Mouse (Mus musculus): ENCODE measurements around the gene Amz1. TPM values are rescaled to one million over a fixed set of nuclear protein-coding genes. Genes with fewer than 3 reads are reported as not detected.

Gene Amz1
- polyA plus RNA-seq, 1 experiment from 2014 or later: 1.1 TPM

DNA sequence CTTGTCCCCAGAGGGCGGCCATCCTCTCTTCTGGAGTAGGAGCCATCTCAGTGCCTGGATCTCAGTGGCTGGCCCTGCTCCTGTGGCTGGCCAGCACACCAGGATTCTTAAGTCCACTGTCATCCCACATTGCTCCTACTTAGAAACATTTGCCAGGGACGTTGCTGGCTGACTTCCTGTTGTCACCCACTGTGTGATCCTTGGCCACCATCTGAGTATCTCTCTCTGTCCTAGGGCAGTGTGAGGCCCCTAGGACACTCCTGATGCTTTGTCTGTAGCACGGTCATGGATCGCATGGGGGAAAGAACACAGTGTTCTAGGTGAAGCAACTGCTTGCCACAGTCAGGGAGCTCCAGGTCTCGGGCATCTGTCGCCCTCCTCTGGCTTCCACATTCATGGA, 13.6 kb upstream of the Amz1 start:
- 84% methylated on average over 6 of the region's 6 CpGs for WGBS
- no peaks in the 10 kb centered on the region for H3K27me3 ChIP-seq (ENCODE audit: control insufficient read depth, insufficient read depth, low read length)
- H3K4me1 ChIP-seq (ENCODE audit: control insufficient read depth, insufficient read depth, low read length): peaks cover 9% of the 10 kb centered on the region
- H3K36me3 ChIP-seq (ENCODE audit: control insufficient read depth, insufficient read depth): peaks cover 44% of the 10 kb centered on the region
- no peak overlapping the region for H3K27ac ChIP-seq (ENCODE audit: low read length)
- no peak overlapping the region for H3K9ac ChIP-seq (ENCODE audit: low read length)
- no peaks in the 10 kb centered on the region for H3K9me3 ChIP-seq (replicated peaks; ENCODE audit: control insufficient read depth, low read length)
- ATAC-seq (replicated peaks; ENCODE audit: extremely low read depth, insufficient read depth, low FRiP score): no peak
- no peak overlapping the region for H3K4me2 ChIP-seq (ENCODE audit: low read depth, low read length)
- no peak overlapping the region for H3K4me3 ChIP-seq (ENCODE audit: low read length)

- Histone ChIP-seq H3K4me2 (ENCODE audit: low read depth, low read length) (no peak overlapping the region), H3K4me3 (ENCODE audit: low read length) (no peak overlapping the region), H3K27ac (ENCODE audit: low read length) (no peak overlapping the region), H3K9ac (ENCODE audit: low read length) (no peak overlapping the region), H3K4me1 (ENCODE audit: control insufficient read depth, insufficient read depth, low read length) (peaks cover 3% of the 10 kb centered on the region; the same call in 1 of the 2 replicates), H3K36me3 (ENCODE audit: control insufficient read depth, insufficient read depth) (peaks cover 44% of the 10 kb centered on the region), H3K9me3 (replicated peaks; ENCODE audit: control insufficient read depth, low read length) (no peaks in the 10 kb centered on the region), H3K27me3 (ENCODE audit: control insufficient read depth, insufficient read depth, low read length) (no peaks in the 10 kb centered on the region)
- ATAC-seq (replicated peaks; ENCODE audit: extremely low read depth, insufficient read depth, low FRiP score): no peak
- 76% methylated on average over 5 of the region's 5 CpGs for WGBS
Measured at GRCm38 (mm10) chr5:140711040-140711439, 12.9 kb upstream of the Amz1 start.

GRCm38 (mm10) chr5:140720773-140721172, 3.2 kb upstream of the Amz1 start:
- Histone ChIP-seq H3K4me2 (ENCODE audit: low read depth, low read length) (no peak overlapping the region), H3K27me3 (ENCODE audit: control insufficient read depth, insufficient read depth, low read length) (no peaks in the 10 kb centered on the region), H3K9me3 (replicated peaks; ENCODE audit: control insufficient read depth, low read length) (peaks cover 6% of the 10 kb centered on the region; the same call in 1 of the 2 replicates), H3K36me3 (ENCODE audit: control insufficient read depth, insufficient read depth) (peaks cover 25% of the 10 kb centered on the region), H3K4me3 (ENCODE audit: low read length) (no peak overlapping the region), H3K4me1 (ENCODE audit: control insufficient read depth, insufficient read depth, low read length) (no peaks in the 10 kb centered on the region), H3K27ac (ENCODE audit: low read length) (no peak overlapping the region), H3K9ac (ENCODE audit: low read length) (no peak overlapping the region)
- WGBS: 74% methylated on average over 7 of the region's 7 CpGs
- ATAC-seq (replicated peaks; ENCODE audit: extremely low read depth, insufficient read depth, low FRiP score): no peak

DNA sequence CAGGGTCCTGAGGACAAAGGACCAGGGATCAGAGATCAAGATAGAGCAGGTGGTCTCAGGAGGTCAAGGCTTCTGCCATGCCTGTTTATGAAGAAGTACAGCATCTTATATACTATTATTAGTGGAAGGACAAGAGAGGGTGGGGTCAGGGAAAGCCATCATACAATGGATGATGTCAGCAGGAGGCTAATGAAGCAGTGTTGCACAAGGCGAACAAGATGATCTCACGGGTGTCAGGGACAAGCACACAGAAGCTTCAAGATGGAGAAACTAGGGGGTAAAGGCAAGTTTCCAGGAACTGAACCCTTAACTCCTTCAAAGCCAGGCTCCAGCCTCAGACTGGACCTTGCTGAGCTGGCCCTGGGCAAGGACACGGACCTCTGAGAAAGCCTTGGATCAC, 1.8 kb upstream of the Amz1 start:
- H3K9ac ChIP-seq (ENCODE audit: low read length): no peak overlapping the region
- no peak overlapping the region for H3K4me2 ChIP-seq (ENCODE audit: low read depth, low read length)
- peaks cover 6% of the 10 kb centered on the region; the same call in 1 of the 2 replicates for H3K9me3 ChIP-seq (replicated peaks; ENCODE audit: control insufficient read depth, low read length)
- H3K4me3 ChIP-seq (ENCODE audit: low read length): no peak overlapping the region
- no peak for ATAC-seq (replicated peaks; ENCODE audit: extremely low read depth, insufficient read depth, low FRiP score)
- H3K36me3 ChIP-seq (ENCODE audit: control insufficient read depth, insufficient read depth): peaks cover 23% of the 10 kb centered on the region
- H3K27ac ChIP-seq (ENCODE audit: low read length): no peak overlapping the region
- no peaks in the 10 kb centered on the region for H3K4me1 ChIP-seq (ENCODE audit: control insufficient read depth, insufficient read depth, low read length)
- 72% methylated on average over 3 of the region's 3 CpGs for WGBS
- H3K27me3 ChIP-seq (ENCODE audit: control insufficient read depth, insufficient read depth, low read length): no peaks in the 10 kb centered on the region

- 75% methylated on average over 7 of the region's 7 CpGs for WGBS
- H3K9ac ChIP-seq (ENCODE audit: low read length): no peak overlapping the region
- no peak overlapping the region for H3K4me3 ChIP-seq (ENCODE audit: low read length)
- no peaks in the 10 kb centered on the region for H3K27me3 ChIP-seq (ENCODE audit: control insufficient read depth, insufficient read depth, low read length)
- no peak overlapping the region for H3K27ac ChIP-seq (ENCODE audit: low read length)
- no peak for ATAC-seq (replicated peaks; ENCODE audit: extremely low read depth, insufficient read depth, low FRiP score)
- H3K9me3 ChIP-seq (replicated peaks; ENCODE audit: control insufficient read depth, low read length): no peaks in the 10 kb centered on the region
- no peaks in the 10 kb centered on the region for H3K36me3 ChIP-seq (ENCODE audit: control insufficient read depth, insufficient read depth)
- H3K4me1 ChIP-seq (ENCODE audit: control insufficient read depth, insufficient read depth, low read length): no peaks in the 10 kb centered on the region
- H3K4me2 ChIP-seq (ENCODE audit: low read depth, low read length): no peak overlapping the region
Measured at GRCm38 (mm10) chr5:140726062-140726839, 2.3 kb downstream of the Amz1 start.

DNA sequence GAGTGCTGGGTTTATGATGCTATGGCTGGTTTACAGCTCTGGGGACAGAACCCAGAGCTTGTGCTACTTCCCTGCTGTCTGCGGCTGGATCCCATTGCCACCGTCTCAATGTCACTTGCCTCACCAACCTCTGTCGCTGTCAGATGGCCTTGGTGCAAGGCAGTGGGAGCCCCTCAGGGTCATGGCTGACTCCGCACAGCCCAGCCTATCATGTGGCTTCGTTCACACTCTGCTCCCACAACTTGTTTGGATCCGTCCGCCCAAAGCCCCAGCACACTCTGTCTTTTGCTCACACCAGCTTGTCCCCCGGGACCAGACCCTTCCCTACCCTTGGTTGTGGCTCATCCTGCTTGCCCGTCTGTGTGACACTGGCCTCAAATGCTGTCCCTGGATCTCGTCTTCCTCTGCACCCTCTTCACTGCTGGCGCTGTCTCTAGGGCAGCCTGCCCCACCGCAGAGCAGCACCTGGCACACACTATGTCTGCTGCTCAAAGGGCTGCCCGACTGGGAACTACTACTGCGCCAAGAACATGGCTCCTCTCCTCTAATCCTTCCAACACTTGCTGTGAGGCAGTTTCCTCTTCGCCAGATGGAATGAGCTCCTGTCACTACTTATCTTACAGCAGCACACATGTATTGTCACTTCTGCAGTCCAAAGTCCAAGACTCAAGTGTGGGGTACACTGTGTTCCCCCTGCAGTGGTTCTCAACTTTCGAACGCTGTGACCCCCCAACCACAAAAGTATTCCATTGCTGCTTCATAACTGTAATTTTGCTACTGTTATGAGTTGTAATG, 3.2 kb downstream of the Amz1 start:
- no peak for ATAC-seq (replicated peaks; ENCODE audit: extremely low read depth, insufficient read depth, low FRiP score)
- H3K9ac ChIP-seq (ENCODE audit: low read length): no peak overlapping the region
- H3K4me2 ChIP-seq (ENCODE audit: low read depth, low read length): no peak overlapping the region
- no peak overlapping the region for H3K27ac ChIP-seq (ENCODE audit: low read length)
- H3K4me1 ChIP-seq (ENCODE audit: control insufficient read depth, insufficient read depth, low read length): no peaks in the 10 kb centered on the region
- H3K9me3 ChIP-seq (replicated peaks; ENCODE audit: control insufficient read depth, low read length): no peaks in the 10 kb centered on the region
- no peak overlapping the region for H3K4me3 ChIP-seq (ENCODE audit: low read length)
- no peaks in the 10 kb centered on the region for H3K36me3 ChIP-seq (ENCODE audit: control insufficient read depth, insufficient read depth)
- 73% methylated on average over 17 of the region's 17 CpGs for WGBS
- H3K27me3 ChIP-seq (ENCODE audit: control insufficient read depth, insufficient read depth, low read length): no peaks in the 10 kb centered on the region

- Histone ChIP-seq H3K9ac (ENCODE audit: low read length) (no peak overlapping the region), H3K27me3 (ENCODE audit: control insufficient read depth, insufficient read depth, low read length) (peaks cover 8% of the 10 kb centered on the region), H3K36me3 (ENCODE audit: control insufficient read depth, insufficient read depth) (no peaks in the 10 kb centered on the region), H3K4me2 (ENCODE audit: low read depth, low read length) (no peak overlapping the region), H3K9me3 (replicated peaks; ENCODE audit: control insufficient read depth, low read length) (no peaks in the 10 kb centered on the region), H3K27ac (ENCODE audit: low read length) (no peak overlapping the region), H3K4me3 (ENCODE audit: low read length) (no peak overlapping the region), H3K4me1 (ENCODE audit: control insufficient read depth, insufficient read depth, low read length) (peaks cover 8% of the 10 kb centered on the region)
- ATAC-seq (replicated peaks; ENCODE audit: extremely low read depth, insufficient read depth, low FRiP score): no peak
- 74% methylated on average over 11 of the region's 11 CpGs for WGBS
Measured at GRCm38 (mm10) chr5:140731040-140731797, 7.3 kb downstream of the Amz1 start.

GRCm38 (mm10) chr5:140732195-140732594, 8.3 kb downstream of the Amz1 start:
- ATAC-seq (replicated peaks; ENCODE audit: extremely low read depth, insufficient read depth, low FRiP score): no peak
- Histone ChIP-seq H3K4me1 (ENCODE audit: control insufficient read depth, insufficient read depth, low read length) (peaks cover 8% of the 10 kb centered on the region), H3K36me3 (ENCODE audit: control insufficient read depth, insufficient read depth) (no peaks in the 10 kb centered on the region), H3K4me2 (ENCODE audit: low read depth, low read length) (no peak overlapping the region), H3K9ac (ENCODE audit: low read length) (no peak overlapping the region), H3K27ac (ENCODE audit: low read length) (no peak overlapping the region), H3K27me3 (ENCODE audit: control insufficient read depth, insufficient read depth, low read length) (peaks cover 17% of the 10 kb centered on the region), H3K4me3 (ENCODE audit: low read length) (no peak overlapping the region), H3K9me3 (replicated peaks; ENCODE audit: control insufficient read depth, low read length) (no peaks in the 10 kb centered on the region)
- 61% methylated on average over 4 of the region's 4 CpGs for WGBS

All from heart, embryonic 16.5 days (tissue).